Mouse (Mus musculus) ES-E14 (cell line): Measurements from ENCODE around the gene Zfp248. TPM values are rescaled to one million over a fixed set of nuclear protein-coding genes. Genes with fewer than 3 reads are reported as not detected.

ENCODE experiments used
- DNase-seq: peaks from one replicate; pipeline ENCODE4 v3.0.0-alpha.2; 2013; ENCODE audit warnings: low read depth, low spot score
- H3K27ac ChIP-seq: 2 replicates; pipeline ENCODE4 v1.5.1; 2012; ENCODE audit warnings: low read depth, mild to moderate bottlenecking, low read length, moderate library complexity, mixed read lengths; ENCODE audit not compliant: poor library complexity, insufficient read depth, severe bottlenecking
- H3K36me3 ChIP-seq: 2 replicates; pipeline ENCODE4 v1.6.1; 2012; ENCODE audit warnings: mild to moderate bottlenecking, low read length, moderate library complexity, mixed read lengths; ENCODE audit not compliant: control insufficient read depth, poor library complexity, insufficient read depth, severe bottlenecking
- H3K4me1 ChIP-seq, 2 experiments: fragments of 150-350 bp in 1 of 2; sonication (generic) in 1 of 2; 2 replicates each; pipeline ENCODE4 v1.6.1; 2012; ENCODE audit warnings: low read length in 2 of 2, mild to moderate bottlenecking in 1 of 2, mixed read lengths in 1 of 2; ENCODE audit not compliant: control insufficient read depth in 2 of 2, insufficient read depth in 2 of 2, poor library complexity in 1 of 2
- H3K4me3 ChIP-seq, 2 experiments: fragments of 150-350 bp in 1 of 2; sonication (generic) in 1 of 2; 2 replicates each; pipeline ENCODE4 v1.5.1; 2012; ENCODE audit warnings: low read length in 2 of 2, low read depth in 1 of 2, mild to moderate bottlenecking in 1 of 2, mixed read lengths in 1 of 2; ENCODE audit not compliant: insufficient read depth in 1 of 2, poor library complexity in 1 of 2, severe bottlenecking in 1 of 2
- H3K9ac ChIP-seq: 2 replicates; pipeline ENCODE4 v1.6.1; 2012; ENCODE audit warnings: low read depth, mild to moderate bottlenecking, low read length, mixed read lengths; ENCODE audit not compliant: poor library complexity, insufficient read depth, severe bottlenecking
- H3K9me3 ChIP-seq: fragments of 150-350 bp; sonication (generic); 2 replicates; pipeline ENCODE4 v1.6.1; 2012; ENCODE audit warnings: low read depth, mild to moderate bottlenecking, low read length; ENCODE audit not compliant: control insufficient read depth, insufficient read depth
- CHD2 ChIP-seq: IDR thresholded peaks from 2 replicates; pipeline ENCODE4 v1.6.1; 2014; ENCODE audit warnings: mild to moderate bottlenecking, low read depth, low read length, inconsistent platforms
- HCFC1 ChIP-seq: IDR thresholded peaks from 2 replicates; pipeline ENCODE4 v1.6.1; 2012; ENCODE audit warnings: low read length, inconsistent platforms, borderline replicate concordance; ENCODE audit not compliant: insufficient read depth
- MAFK ChIP-seq: IDR thresholded peaks from 2 replicates; pipeline ENCODE4 v1.6.1; 2014; ENCODE audit warnings: mild to moderate bottlenecking, low read depth, low read length, inconsistent platforms; ENCODE audit not compliant: insufficient read depth
- ZC3H11A ChIP-seq: IDR thresholded peaks from 2 replicates; pipeline ENCODE4 v1.6.1; 2012; ENCODE audit warnings: low read depth, mild to moderate bottlenecking, inconsistent platforms, low read length, borderline replicate concordance
- ZNF384 ChIP-seq: IDR thresholded peaks from 2 replicates; pipeline ENCODE4 v1.6.1; 2012; ENCODE audit warnings: low read depth, low read length, inconsistent platforms
- in situ Hi-C, 2 experiments: fragments of 600-800 bp; cut with MboI; formaldehyde crosslinking; loops; one replicate each; pipeline ENCODE4 v1.15.1; 2025; ENCODE audit warnings: low sequenced_read_pairs in 2 of 2, inconsistent platforms in 1 of 2; ENCODE audit not compliant: unreplicated experiment in 2 of 2
- total RNA-seq: library from RNA; depleted of rRNA; stranded (reverse); fragments of 300-350 nt; gene quantifications from 2 replicates; pipeline ENCODE4 v1.2.3, GENCODE M21; 2012

The Zfp248 gene
- total RNA-seq, 1 experiment, result 2.8 TPM

DNA sequence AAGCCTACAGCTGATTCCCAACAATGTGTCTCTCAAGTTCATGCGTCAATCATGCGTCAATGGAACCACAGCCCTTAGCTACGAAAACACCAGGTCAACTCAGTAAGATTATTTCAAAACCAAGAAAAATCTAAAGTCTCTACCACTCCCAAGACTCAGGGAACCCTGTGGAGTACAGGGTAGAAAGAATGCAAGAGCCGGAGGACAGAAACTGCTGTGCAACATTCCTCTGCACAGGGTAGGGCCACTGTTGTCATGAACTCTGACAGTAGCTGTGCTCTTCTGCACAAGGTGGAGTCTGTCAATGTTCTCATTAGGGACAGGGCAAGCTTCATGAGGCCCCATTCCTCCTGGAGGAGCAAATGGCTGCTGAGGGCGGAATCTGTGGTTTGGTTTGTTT is 46.8 kb downstream of the Zfp248 start:
- no peaks in the 10 kb centered on the region for H3K9me3 ChIP-seq
- TF ChIP-seq MAFK (no peak), ZC3H11A (no peak), CHD2 (no peak), HCFC1 (no peak), ZNF384 (no peak)
- no peak overlapping the region for H3K27ac ChIP-seq
- H3K4me1 ChIP-seq, result no peaks in the 10 kb centered on the region
- H3K9ac ChIP-seq, result no peak overlapping the region
- H3K4me3 ChIP-seq, result no peak overlapping the region
- peaks cover 51% of the 10 kb centered on the region for H3K36me3 ChIP-seq
- DNase-seq, result no peak
- in situ Hi-C loops, result no loop called here

DNA sequence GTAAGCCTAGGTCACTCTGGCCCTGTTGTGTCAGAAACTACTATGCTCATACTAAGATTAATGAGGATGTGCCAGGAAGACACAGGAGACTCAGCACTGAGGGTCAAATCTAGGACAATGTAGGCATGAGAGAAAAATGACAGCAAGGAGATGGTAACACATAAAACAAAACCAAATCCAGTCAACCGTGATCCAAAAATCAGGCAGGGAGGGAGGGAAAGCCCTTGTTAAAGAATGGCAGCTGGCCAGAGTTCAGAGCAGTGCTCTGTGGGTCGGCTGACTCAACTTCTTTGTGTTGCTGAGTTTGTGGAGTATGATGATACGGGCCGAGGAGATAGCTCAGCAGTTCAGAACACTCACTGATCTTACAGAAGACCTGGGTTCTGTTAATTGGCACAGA is 48.9 kb downstream of the Zfp248 start:
- Histone ChIP-seq H3K4me1 (no peaks in the 10 kb centered on the region), H3K9ac (no peak overlapping the region), H3K36me3 (peaks cover 41% of the 10 kb centered on the region), H3K9me3 (no peaks in the 10 kb centered on the region), H3K4me3 (no peak overlapping the region), H3K27ac (no peak overlapping the region)
- TF ChIP-seq MAFK (no peak), CHD2 (no peak), ZC3H11A (no peak), ZNF384 (no peak), HCFC1 (no peak)
- in situ Hi-C loops, result no loop called here
- no peak for DNase-seq

DNA sequence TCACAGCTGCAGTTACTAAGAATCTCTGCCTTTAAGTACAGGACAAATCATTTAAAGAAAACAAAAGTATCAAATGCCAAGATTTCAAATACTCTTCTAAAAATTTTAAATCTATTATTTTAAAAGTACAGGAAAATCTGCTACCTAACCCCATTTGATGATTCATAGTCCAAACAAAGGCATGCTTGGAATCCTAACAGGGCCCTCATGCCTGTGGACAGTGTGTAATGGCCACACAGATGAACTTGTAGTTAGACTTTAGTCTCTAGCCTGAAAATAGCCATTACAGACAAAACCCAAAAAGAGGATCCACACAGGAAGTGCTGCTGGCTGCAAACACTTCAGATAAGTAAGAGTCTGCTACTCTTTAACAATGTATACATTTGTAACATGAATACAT is 64.6 kb downstream of the Zfp248 start:
- TF ChIP-seq ZC3H11A, result no peak
- H3K4me3 ChIP-seq, result no peak overlapping the region
- peaks cover 36% of the 10 kb centered on the region for H3K36me3 ChIP-seq
- H3K27ac ChIP-seq, result no peak overlapping the region
- DNase-seq, result no peak
- H3K9me3 ChIP-seq, result no peaks in the 10 kb centered on the region
- in situ Hi-C loops, result no loop called here
- H3K4me1 ChIP-seq, result no peaks in the 10 kb centered on the region
- no peak overlapping the region for H3K9ac ChIP-seq

DNA sequence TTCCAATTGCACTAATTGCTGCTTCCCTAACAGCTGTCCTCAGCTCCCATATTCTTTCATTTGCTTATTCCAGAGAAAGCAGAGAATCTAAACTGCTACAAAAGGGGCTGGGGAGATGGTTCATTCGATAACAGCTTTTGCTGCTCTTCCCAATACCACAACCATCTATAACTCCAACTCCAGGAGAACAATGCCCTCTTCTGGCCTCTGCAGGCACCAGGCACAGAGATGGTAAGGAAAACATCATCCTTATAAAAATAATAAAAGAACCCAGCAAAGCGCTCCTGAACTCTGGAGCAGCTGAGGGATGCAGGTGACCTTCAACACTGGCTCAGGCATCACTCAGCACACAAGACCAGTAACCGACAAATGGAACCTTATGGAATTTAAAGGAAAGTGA is 69.4 kb downstream of the Zfp248 start:
- no peak overlapping the region for H3K9ac ChIP-seq
- no peaks in the 10 kb centered on the region for H3K4me1 ChIP-seq
- H3K4me3 ChIP-seq, result no peak overlapping the region
- in situ Hi-C loops, result no loop called here
- peaks cover 19% of the 10 kb centered on the region for H3K36me3 ChIP-seq
- no peaks in the 10 kb centered on the region for H3K9me3 ChIP-seq
- no peak for DNase-seq
- no peak overlapping the region for H3K27ac ChIP-seq
- TF ChIP-seq HCFC1 (no peak), ZNF384 (no peak), CHD2 (no peak), MAFK (no peak), ZC3H11A (no peak)

DNA sequence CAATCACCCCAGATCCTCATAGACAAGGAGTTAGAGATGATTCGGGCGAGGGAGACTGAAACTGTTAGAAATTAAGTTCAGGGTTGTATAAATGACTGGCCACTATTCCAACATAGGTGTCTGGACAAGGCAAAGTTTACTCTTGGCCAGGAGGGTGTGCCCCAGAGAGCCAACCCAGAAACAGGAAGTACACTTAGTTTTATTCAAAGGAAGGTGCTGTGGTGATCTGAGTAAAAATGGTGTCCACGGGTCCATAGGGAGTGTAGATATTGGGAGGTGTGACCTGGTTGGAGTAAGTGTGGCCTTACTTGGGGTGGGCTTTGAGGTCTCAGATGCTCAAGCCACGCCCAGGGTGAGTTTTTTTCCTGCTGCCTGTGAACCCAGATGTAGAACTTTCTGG is 74.1 kb downstream of the Zfp248 start:
- H3K27ac ChIP-seq, result no peak overlapping the region
- peaks cover 10% of the 10 kb centered on the region for H3K36me3 ChIP-seq
- no peak overlapping the region for H3K4me3 ChIP-seq
- no peak for TF ChIP-seq ZNF384
- TF ChIP-seq HCFC1, result no peak
- TF ChIP-seq CHD2, result no peak
- no peak for TF ChIP-seq ZC3H11A
- no peak for TF ChIP-seq MAFK
- H3K4me1 ChIP-seq, result peaks cover 0 to 4% of the 10 kb centered on the region in 2 experiments; a peak in 1 of 4 replicates
- no peak overlapping the region for H3K9ac ChIP-seq
- no peak for DNase-seq
- in situ Hi-C loops, result loop anchor here in 1 of 2 experiments (5.0 kb wide), 1 partner anchor 199 kb away; no protein-coding TSS in a partner anchor
- no peaks in the 10 kb centered on the region for H3K9me3 ChIP-seq
